8 mouse cellular contexts compared by ENCODE assay signal in the genomic region with DNA sequence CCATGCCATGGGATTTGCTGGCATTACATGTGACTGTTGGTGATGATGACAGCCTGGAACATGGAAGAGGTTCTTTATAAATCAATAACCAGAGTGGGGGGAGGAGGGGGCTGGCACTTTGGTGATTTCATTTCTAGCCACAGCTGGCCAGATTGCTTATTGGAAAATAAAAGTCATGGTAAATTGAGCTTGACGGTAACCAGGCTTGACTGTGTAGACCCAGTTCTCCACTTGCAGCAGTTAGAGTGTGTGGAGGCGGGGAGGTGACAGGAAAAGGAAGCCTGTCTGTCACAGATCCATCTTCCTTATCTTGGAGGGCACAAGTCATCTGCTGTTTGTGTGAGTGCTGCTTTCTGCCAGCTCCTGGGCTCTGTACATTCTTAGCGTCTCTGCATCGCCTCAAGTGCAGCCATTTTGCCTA.
DNase-seq lines count a peak whose midpoint lies in the region; ATAC-seq lines count a peak whose summit lies in the region.

No protein-coding gene starts in this region.

- peak overlapping the region; percentile 82 for H3K27ac ChIP-seq in heart, embryonic 10.5 days
- peak overlapping the region; percentile 65 for H3K27ac ChIP-seq in neural tube, embryonic 13.5 days (replicated peaks)
- peak overlapping the region; percentile 54 for H3K27ac ChIP-seq in liver, embryonic 16.5 days (ENCODE audit: low read length)

- H3K4me1 ChIP-seq in heart, embryonic 10.5 days: peaks cover 61% of the 10 kb centered on the region
- H3K4me1 ChIP-seq in neural tube, embryonic 13.5 days (replicated peaks): peaks cover 64% of the 10 kb centered on the region
- peaks cover 33% of the 10 kb centered on the region for H3K4me1 ChIP-seq in liver, embryonic 16.5 days (ENCODE audit: control insufficient read depth, low read depth, low read length)

- no peak for ATAC-seq in neural tube, embryonic 13.5 days (ENCODE audit: low read depth)
- ATAC-seq in liver, embryonic 16.5 days (ENCODE audit: low read depth): peak; percentile 90

- DNase-seq in heart, embryonic 10.5 days (ENCODE audit: low spot score): no peak
- no peak for DNase-seq in heart, adult 11 months
- no peak for DNase-seq in neural tube, embryonic 10.5 days (ENCODE audit: extremely low spot score, low spot score)
- DNase-seq in thymus, postnatal 25 days: peak; percentile 37
- DNase-seq in adrenal gland, postnatal 14 days: no peak
- DNase-seq in cerebellum, adult 11-12 months: no peak

- no peak overlapping the region for H3K9ac ChIP-seq in neural tube, embryonic 13.5 days
- H3K9ac ChIP-seq in liver, embryonic 16.5 days (ENCODE audit: low read depth, low read length): 0 out of 2 replicates have a peak overlapping the region, but pooled peaks have one; percentile 11

- no peaks in the 10 kb centered on the region for H3K9me3 ChIP-seq in heart, embryonic 10.5 days
- H3K9me3 ChIP-seq in neural tube, embryonic 13.5 days: no peaks in the 10 kb centered on the region
- no peaks in the 10 kb centered on the region for H3K9me3 ChIP-seq in liver, embryonic 16.5 days (replicated peaks; ENCODE audit: control insufficient read depth, low read length)

- 0 out of 2 replicates have a peak overlapping the region, but pooled peaks have one; percentile 16 for H3K4me3 ChIP-seq in heart, embryonic 10.5 days
- no peak overlapping the region for H3K4me3 ChIP-seq in neural tube, embryonic 13.5 days
- no peak overlapping the region for H3K4me3 ChIP-seq in liver, embryonic 16.5 days (ENCODE audit: low read depth, low read length)

- 8% methylated on average over 4 of the region's 4 CpGs for WGBS in heart, embryonic 10.5 days
- 54% methylated on average over 4 of the region's 4 CpGs for WGBS in neural tube, embryonic 13.5 days
- WGBS in liver, embryonic 16.5 days (ENCODE audit: insufficient replicate concordance): 16% methylated on average over 4 of the region's 4 CpGs

- H3K4me2 ChIP-seq in neural tube, embryonic 13.5 days: no peak overlapping the region
- peak overlapping the region; percentile 4 for H3K4me2 ChIP-seq in liver, embryonic 16.5 days (ENCODE audit: low read depth, low read length)

- no peaks in the 10 kb centered on the region for H3K36me3 ChIP-seq in heart, embryonic 10.5 days
- no peaks in the 10 kb centered on the region for H3K36me3 ChIP-seq in neural tube, embryonic 13.5 days
- H3K36me3 ChIP-seq in liver, embryonic 16.5 days (ENCODE audit: control insufficient read depth, insufficient read depth): no peaks in the 10 kb centered on the region

- H3K27me3 ChIP-seq in heart, embryonic 10.5 days (ENCODE audit: insufficient read depth, poor library complexity, severe bottlenecking): no peaks in the 10 kb centered on the region
- no peaks in the 10 kb centered on the region for H3K27me3 ChIP-seq in neural tube, embryonic 13.5 days
- H3K27me3 ChIP-seq in liver, embryonic 16.5 days (ENCODE audit: control insufficient read depth, insufficient read depth, low read depth, low read length): no peaks in the 10 kb centered on the region
